Mouse (Mus musculus) small intestine, adult 10 weeks (tissue): ENCODE results near the gene Mpc1. TPM values are rescaled to one million over a fixed set of nuclear protein-coding genes. Genes with fewer than 3 reads are reported as not detected.

Experiments
- polyA plus RNA-seq: library from polyadenylated mRNA; stranded (reverse); fragments of 350-450 nt; fragmentation: Illumina TruSeq; extraction: RNeasy Lipid Tissue Mini Kit (QIAGEN cat#74804); gene quantifications from one replicate; pipeline ENCODE4 v1.2.3, GENCODE M21; 2014; ENCODE audit warnings: low replicate concordance

Gene Mpc1
- polyA plus RNA-seq = 508 TPM

GRCm38 (mm10) chr17:8282821-8283525, at the start of gene Mpc1:
Gene Mpc1 (plus strand): TSS chr17:8282904.

GRCm38 (mm10) chr17:8235743-8236142, 47.0 kb upstream of the Mpc1 start, which contains the start of gene Ccr6:
Gene Ccr6 (plus strand): TSS chr17:8236043.

DNA sequence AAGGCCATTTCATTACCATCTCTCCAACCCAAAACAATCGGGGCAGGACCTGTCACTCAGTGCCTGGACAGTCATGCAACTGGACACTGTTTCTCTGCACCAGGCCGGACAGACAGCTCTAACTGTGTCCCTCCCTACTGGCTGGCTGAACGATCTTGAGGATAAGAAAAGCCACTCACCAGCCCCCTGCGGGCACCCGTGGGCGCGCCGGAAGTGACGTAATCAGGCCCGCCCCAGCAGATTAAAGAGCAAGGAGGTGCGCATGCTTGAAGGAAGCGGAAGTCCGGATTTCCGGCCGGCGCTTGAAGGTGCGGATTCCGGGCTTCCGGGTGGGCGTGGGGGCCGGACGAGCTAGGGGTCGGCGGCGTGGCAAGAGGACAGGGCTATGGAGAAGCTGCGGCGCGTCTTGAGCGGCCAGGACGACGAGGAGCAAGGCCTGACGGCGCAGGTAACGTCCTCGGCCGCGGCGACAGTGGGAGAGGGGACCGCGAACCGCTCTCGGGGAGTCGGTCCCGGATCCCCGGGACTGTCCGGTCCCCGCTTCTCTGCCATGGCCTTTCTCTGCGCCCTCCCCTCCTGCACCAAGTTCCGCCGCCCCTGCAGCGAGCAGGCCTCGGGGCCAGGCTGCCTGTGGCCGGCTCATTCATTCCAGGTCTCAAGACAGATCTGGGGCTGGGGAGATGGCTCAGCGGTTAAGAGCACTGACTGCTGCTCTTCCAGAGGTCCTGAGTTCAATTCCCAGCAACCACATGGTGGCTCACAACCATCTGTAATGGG, 28.3 kb downstream of the Mpc1 start, which contains the start of gene Sft2d1:
TSS of gene Sft2d1 (plus strand) at position 265 of the 777 bp plus-strand sequence.

DNA sequence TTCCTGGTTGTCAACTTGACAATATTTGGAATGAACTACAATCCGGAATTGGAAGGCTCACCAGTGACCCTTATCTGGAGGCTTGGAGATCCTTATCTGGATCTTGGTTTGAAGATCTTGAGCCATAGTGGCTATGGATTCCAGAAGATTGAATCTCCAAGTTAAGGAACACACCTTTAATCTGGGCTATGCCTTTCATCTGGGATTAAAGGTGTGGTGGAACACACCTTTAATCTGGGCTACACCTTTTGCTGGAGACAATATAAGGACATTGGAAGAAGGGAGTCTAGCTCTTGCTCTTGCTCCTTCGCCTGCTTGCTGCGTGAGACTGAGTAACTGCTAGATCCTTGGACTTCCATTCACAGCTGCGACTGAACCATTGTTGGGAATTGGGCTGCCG, 54.5 kb downstream of the Mpc1 start, which contains the start of gene Prr18:
TSS of gene Prr18 (plus strand) at position 301 of the 400 bp plus-strand sequence.

Other genes with a start within 250 kb of the Mpc1 start
- gene Gm49673, start 135.1 kb upstream of the Mpc1 start, polyA plus RNA-seq = not detected
- 14.9 TPM for gene Rnaset2a, start 134.8 kb upstream of the Mpc1 start, polyA plus RNA-seq
- 21.5 TPM for gene Fgfr1op, start 117.4 kb upstream of the Mpc1 start, polyA plus RNA-seq
- not detected for gene Ccr6, start 46.9 kb upstream of the Mpc1 start, polyA plus RNA-seq
- 86.7 TPM for gene Sft2d1, start 28.2 kb downstream of the Mpc1 start, polyA plus RNA-seq
- gene Prr18, start 54.6 kb downstream of the Mpc1 start, polyA plus RNA-seq = 0.37 TPM
- not detected for gene T2, start 73.1 kb downstream of the Mpc1 start, polyA plus RNA-seq
- not detected for gene T, start 151.5 kb downstream of the Mpc1 start, polyA plus RNA-seq
- gene Pde10a, start 242.5 kb downstream of the Mpc1 start, polyA plus RNA-seq = 0.33 TPM